Mouse (Mus musculus) CD4-positive, CD25-positive, alpha-beta regulatory T cell, adult 2 months (primary cell): ENCODE data around the gene Pde8b.

Experiments used
- DNase-seq: peaks from one replicate; pipeline ENCODE4 v3.0.0-alpha.2; 2012; ENCODE audit warnings: low read depth, low spot score

The Pde8b gene

DNA sequence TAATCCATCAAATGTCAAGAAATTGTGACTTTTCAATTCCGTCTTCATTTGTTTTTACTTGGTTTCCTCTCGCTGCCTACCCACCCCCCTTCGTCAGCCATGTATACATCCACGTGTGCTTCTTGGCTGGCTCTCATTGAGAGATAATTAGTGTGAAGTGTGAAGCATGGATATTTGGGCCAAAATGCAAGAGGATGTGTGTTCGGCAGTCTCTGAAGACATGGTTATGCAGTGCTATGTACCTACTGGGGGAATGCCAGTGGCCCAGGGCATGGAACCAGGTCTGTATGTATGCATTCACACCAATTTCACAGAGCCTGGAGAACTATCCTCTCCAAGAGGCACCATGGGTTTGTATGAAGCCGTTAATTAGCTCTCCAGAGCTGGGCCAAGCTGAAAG, 219.3 kb downstream of the Pde8b start:
- no peak for DNase-seq

DNA sequence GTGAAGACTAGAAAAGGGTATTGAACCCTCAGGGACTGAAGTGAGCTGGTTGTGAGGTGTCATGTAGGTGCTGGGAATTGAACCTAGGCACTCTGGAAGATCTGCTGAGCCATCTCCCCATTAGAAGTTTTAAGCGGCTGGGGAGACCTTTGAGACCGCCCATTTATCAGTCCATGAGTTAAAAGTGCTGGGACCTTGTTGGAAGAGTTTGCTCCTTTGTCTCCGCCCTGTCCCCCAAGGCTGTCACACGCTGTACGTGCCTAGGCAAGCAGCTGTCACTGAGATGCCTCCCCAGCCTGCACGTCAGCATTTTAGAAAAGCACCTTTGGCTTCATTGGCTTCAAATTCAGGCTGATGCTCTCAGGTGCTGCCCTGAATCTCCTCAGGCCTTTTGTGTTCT, 229.9 kb downstream of the Pde8b start:
- DNase-seq = no peak

- no peak for DNase-seq
Measured at GRCm38 (mm10) chr13:95019345-95019744, 230.8 kb downstream of the Pde8b start.

GRCm38 (mm10) chr13:95017916-95018315, 232.2 kb downstream of the Pde8b start:
- DNase-seq = peak; percentile 75

- no peak for DNase-seq
Measured at GRCm38 (mm10) chr13:95017278-95017677, 232.9 kb downstream of the Pde8b start.

DNA sequence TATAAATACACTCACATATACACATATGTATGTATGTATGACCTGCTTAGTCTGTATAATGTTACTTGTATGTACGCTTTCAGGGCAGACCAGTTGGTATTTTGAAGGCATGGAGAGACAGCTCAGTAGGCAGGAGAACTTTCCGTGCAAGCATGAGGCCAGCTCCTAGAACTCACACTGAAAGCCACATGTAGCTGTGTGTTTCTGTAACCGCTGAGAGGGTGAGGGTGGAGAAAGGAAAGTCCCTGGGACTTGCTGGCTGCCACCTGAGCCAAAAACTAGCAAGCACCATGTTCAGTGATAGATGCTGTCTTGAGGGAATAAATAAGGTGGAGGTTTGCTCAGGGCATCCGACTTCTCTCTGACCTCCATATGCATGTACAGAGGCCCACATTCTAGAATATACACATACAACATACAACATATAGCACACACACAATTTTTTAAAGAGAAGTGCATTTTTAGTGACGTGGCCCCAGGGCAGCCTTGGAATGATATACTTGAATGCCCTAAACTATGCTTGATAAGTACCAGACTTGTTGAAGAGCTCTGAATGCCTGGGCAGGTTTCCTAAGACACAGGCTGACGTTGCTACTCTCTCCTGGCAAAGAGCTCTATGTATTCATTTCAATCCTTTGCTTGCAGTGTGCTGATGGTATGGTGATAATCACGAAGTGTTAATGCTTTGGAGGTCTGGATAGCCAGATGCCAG, 238.4 kb downstream of the Pde8b start:
- peak; percentile 16 for DNase-seq

DNA sequence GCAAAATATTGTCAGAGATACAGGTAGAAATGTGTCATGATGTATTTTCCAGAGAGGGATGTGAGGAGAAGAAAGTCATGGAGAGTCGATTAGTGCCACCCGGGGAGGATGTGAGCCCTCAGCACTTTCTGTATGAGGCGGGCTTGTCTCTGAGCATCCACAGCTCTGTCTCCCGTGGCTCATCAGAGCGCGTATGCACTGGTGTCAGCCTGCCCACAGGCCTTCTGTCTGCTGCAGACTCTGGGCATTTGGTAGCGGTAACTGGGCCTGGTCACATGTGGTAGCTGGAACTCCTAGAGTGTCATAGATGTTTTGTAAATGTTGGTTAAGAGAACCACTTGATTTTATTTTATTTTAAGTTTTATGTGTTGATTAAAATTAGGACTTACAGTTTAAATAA, 240.9 kb downstream of the Pde8b start:
- no peak for DNase-seq

DNA sequence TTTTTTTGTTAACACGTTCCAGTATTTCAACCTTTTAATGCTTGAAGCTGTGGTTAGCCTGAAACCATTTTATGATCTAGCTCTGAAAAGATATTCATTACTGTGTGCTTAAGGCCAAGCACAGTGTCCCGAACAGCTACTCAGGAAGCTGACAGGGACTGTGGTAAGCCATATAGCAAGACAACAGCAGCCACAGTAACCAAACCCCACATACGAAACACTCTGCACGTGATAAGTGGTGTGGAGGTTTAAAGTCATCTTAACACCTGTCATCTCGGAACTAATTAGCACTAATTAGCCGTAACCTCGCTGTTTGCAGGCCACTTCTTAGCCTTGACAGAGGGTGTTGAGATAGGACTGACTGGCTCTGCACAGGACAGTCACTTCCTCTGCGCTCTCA, 242.9 kb downstream of the Pde8b start:
- DNase-seq = peak; percentile 27

GRCm38 (mm10) chr13:94990516-94990915, 259.6 kb downstream of the Pde8b start:
- DNase-seq = no peak

DNA sequence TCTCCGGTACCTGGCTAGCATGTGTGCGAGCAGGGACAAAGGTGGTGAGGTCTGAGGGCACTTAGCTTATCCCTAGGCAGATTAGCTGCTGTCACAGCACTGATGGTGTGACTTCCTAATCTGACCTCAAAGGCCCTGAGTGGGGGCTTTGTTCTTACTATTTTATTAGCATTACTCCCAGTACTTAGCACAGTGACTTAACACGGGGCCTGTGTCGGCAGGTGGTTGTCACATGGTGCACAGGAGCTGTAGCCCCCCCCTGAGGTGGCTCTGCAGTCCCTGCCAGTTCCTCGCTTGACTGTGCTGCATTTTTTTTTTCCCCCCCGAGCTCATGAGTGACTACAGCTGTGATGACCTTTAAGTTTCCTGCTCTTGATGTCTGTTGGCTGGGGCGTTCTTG, 271.1 kb downstream of the Pde8b start:
- peak; percentile 49 for DNase-seq

GRCm38 (mm10) chr13:94976219-94977186, 273.6 kb downstream of the Pde8b start, which contains the start of gene Wdr41:
Gene Wdr41, plus strand, starts transcription at chr13:94976344.
- DNase-seq = peak; percentile 98

DNA sequence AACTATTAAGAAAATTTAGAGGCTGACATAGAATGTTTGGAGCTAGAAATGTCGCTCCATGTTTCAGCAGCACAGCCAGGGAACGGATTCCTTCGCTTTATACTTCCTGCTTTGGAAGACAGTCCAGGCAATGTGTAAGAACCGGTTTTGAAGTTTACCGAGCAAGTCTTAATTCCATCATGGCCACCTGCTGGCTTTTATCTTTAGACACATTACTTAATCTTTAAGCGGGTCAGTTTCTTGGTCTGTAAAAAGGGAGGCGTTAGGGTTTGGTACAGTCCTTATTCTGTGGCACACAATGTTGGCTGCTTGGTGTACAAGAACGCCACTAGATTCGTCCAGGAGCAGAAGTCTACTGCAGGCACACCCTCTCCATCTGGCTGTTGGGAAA, 274.3 kb downstream of the Pde8b start:
- DNase-seq = no peak
